Mouse (Mus musculus): Measurements from ENCODE around the gene Srd5a1.

Srd5a1 gene

DNA sequence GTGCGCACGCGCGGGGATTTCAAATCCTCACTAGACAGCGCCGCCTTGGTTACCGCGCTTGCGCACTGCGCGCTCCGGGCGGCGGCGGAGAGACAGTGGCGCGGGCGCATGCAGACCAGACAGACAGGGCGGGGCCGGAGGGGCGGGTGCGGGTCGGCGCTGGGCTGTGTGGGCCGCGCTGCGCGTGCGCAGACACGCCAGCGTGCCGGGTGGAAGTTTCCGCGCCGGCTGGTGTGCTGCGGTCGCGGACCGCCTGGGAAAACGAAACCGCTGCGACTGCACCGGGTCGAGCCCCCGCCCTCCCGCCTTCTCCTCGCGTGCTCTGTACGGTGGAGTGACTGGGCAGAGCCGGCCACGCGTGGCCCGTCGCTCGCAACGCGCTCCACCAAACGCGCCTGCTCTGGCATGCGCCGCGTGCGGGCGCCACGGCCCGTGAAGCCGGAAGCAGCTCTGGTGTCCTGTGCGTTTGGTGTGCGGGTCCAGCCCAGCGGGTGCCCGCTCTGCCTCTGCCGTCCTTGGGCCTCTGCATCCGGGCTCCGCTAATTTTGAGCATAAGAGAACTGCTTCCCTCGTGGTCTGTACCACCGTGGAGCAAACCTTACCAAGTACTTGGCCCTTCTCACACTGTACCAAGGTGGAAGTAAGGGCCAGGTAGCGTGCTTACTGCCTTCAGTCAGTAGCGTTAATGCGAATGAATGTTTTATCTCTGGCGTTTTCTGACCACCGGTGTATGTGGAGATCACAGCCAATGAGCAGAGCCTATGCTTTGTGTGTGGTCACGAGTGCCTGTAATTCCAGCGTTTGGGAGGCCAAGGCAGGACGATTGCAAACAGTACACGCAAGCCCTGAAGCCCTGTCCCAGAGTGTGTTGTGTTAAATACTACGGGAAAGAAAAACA lies 76.3 kb downstream of the Srd5a1 start:
- in situ Hi-C loops (cut with MboI; ENCODE audit: low pct_unique_long_range_greater_than_20kb in 1 of 2, low sequenced_read_pairs in 2 of 2, unreplicated experiment in 1 of 2): no loop called here

GRCm38 (mm10) chr13:69534334-69534653 lies 76.9 kb downstream of the Srd5a1 start, which contains the start of gene Tent4a:
Gene Tent4a, minus strand, starts transcription at chr13:69534617.
- in situ Hi-C loops (cut with MboI; ENCODE audit: low pct_unique_long_range_greater_than_20kb in 1 of 2, low sequenced_read_pairs in 2 of 2, unreplicated experiment in 1 of 2): no loop called here

DNA sequence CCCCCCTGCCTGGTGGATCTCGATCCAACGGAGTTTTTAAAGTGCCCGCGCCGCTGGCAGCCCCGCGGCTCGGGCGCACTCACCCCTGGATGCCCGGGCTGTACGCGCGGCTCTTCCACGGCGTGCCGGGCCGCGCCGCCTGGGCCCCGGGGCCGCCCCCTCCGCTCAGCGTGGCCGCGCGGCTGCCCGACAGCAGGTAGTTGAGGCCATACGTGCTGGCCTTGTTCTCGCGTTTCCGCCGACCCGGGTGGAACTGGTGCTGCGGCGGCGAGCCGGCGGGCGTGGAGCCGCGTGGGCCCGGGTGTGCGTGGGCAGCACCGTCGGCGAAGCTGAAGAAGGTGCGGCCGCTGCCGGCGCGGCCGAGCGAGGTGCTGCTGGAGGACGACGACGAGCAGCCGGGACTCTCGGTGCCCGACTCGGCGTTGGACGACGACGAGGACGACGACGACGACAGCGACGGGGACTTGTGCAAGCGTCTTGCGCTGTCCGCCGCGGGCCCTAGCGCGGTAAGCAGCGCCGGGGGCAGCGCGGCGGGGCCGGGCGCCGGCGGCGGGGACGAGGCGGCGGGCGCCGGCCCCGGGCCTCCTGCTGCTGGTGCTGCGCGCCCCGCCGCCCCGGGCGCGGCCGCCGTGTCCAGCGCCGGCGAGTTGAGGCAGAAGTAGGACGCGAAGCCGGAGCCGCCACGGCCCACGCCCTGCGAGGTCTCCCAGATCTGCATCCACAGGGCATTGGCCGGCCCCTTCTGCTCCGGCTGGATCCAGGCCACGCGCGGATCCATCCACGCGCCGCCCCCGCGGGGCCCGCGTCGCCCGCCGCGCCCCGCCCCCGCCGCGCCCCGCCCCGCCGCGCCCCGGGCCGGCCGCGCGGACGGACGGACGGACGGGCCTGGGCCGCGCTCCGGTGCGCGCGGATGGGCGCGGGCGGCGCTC lies 77.6 kb downstream of the Srd5a1 start, which contains the start of gene Nsun2:
TSS of gene Nsun2 (plus strand) at position 342 of the 929 bp plus-strand sequence.
- in situ Hi-C loops (cut with MboI; ENCODE audit: low pct_unique_long_range_greater_than_20kb in 1 of 2, low sequenced_read_pairs in 2 of 2, unreplicated experiment in 1 of 2): no loop called here

- in situ Hi-C loops (cut with MboI; ENCODE audit: low pct_unique_long_range_greater_than_20kb in 1 of 2, low sequenced_read_pairs in 2 of 2, unreplicated experiment in 1 of 2): no loop called here
Observed at GRCm38 (mm10) chr13:69532893-69533404, 78.3 kb downstream of the Srd5a1 start.

GRCm38 (mm10) chr13:69532101-69532892 lies 78.9 kb downstream of the Srd5a1 start:
- in situ Hi-C loops (cut with MboI; ENCODE audit: low pct_unique_long_range_greater_than_20kb in 1 of 2, low sequenced_read_pairs in 2 of 2, unreplicated experiment in 1 of 2): no loop called here

DNA sequence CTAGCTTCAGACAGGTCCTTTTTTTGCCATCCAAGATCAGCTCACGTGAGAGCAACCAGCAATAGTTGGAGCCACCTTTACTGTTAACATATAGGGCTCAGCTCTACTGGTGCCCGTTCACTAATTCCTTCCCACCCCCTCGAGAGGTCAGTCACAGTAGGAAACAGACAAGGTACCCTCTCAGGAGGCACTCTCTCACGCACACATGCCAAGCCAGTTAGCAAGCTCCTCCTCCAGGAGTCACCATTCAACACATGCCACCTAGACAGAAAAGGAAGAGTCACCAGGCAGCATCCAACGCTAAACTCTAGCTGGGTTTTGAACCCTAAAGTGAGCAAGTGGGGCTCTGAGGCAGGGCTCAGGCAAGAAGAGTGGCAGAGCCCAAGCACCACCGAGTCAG lies 79.8 kb downstream of the Srd5a1 start:
- in situ Hi-C loops (cut with MboI; ENCODE audit: low pct_unique_long_range_greater_than_20kb in 1 of 2, low sequenced_read_pairs in 2 of 2, unreplicated experiment in 1 of 2): no loop called here

GRCm38 (mm10) chr13:69530951-69531350 lies 80.3 kb downstream of the Srd5a1 start:
- in situ Hi-C loops (cut with MboI; ENCODE audit: low pct_unique_long_range_greater_than_20kb in 1 of 2, low sequenced_read_pairs in 2 of 2, unreplicated experiment in 1 of 2): no loop called here

DNA sequence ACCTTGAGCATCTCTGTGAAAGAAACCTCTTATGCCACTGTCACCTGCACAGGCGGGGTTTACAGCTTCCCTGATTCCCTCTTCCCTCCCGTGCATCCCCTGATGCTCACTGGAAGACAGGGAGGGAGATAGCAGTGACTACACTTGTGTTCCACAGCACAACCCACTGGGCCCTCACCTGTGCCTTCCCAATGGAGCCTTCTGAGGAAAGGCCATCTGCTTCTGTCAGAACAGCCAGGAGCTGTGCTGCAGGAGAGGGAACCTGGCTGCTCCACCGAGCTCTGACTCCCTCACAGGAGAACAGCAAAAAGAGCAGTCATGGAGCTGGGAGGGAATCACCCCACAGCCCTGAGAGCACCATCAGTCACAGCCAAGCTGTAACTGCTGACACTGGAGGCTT lies 81.1 kb downstream of the Srd5a1 start:
- in situ Hi-C loops (cut with MboI; ENCODE audit: low pct_unique_long_range_greater_than_20kb in 1 of 2, low sequenced_read_pairs in 2 of 2, unreplicated experiment in 1 of 2): no loop called here

- in situ Hi-C loops (cut with MboI; ENCODE audit: low pct_unique_long_range_greater_than_20kb in 1 of 2, low sequenced_read_pairs in 2 of 2, unreplicated experiment in 1 of 2): no loop called here
Observed at GRCm38 (mm10) chr13:69528531-69528930, 82.7 kb downstream of the Srd5a1 start.

GRCm38 (mm10) chr13:69525867-69526266 lies 85.4 kb downstream of the Srd5a1 start:
- in situ Hi-C loops (cut with MboI; ENCODE audit: low pct_unique_long_range_greater_than_20kb in 1 of 2, low sequenced_read_pairs in 2 of 2, unreplicated experiment in 1 of 2): no loop called here

DNA sequence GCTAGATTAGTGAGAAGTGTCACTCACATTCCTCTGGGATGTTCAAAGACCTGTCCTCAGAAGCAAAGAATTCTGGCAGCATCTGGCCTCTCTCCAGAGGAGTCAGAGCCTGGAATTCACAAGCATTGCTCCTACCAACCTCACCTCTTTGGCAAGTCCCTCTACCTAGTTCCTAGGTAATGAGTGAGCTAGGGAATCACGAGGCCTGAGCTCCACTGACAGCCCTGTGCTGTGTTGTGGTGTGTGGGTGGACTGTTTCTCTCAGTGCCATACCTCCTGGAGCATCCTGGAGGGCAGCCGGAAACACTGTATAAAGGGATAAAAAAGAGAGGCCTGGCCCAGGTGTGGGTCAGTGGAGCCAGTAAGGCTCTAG lies 87.1 kb downstream of the Srd5a1 start:
- in situ Hi-C loops (cut with MboI; ENCODE audit: low pct_unique_long_range_greater_than_20kb in 1 of 2, low sequenced_read_pairs in 2 of 2, unreplicated experiment in 1 of 2): loop anchor here in 1 of 2 experiments (25.0 kb wide), 1 partner anchor 1063 kb away; no protein-coding TSS in a partner anchor

All from mouse embryonic stem cell (cell line).